15 mouse cellular contexts compared by ENCODE assay signal in genomic region chr12:108600864-108601263, GRCm38 (mm10). TPM values are rescaled to one million over a fixed set of nuclear protein-coding genes. Genes with fewer than 3 reads are reported as not detected.
DNase-seq lines count a peak whose midpoint lies in the region; ATAC-seq and TF ChIP-seq lines count a peak whose summit lies in the region.
"Had no signal": no experiment of that assay in that cellular context is flagged by ENCODE, and none has a peak within 500 bp of the region (broad histone marks: within the 10 kb centered on the region; RNA-seq: fewer than 3 reads in every experiment).

No protein-coding gene starts in this region.

- no peak for TF ChIP-seq CTCF in forebrain, postnatal 0 days (IDR thresholded peaks at IDR 0.05; ENCODE audit: low read depth)

- H3K4me1 ChIP-seq in forebrain, embryonic 12.5 days = peaks cover 38% of the 10 kb centered on the region
- peaks cover 34% of the 10 kb centered on the region for H3K4me1 ChIP-seq in forebrain, embryonic 16.5 days (replicated peaks; ENCODE audit: control insufficient read depth, insufficient read depth, low read length)
- peaks cover 41% of the 10 kb centered on the region for H3K4me1 ChIP-seq in midbrain, embryonic 13.5 days (replicated peaks)
- H3K4me1 ChIP-seq in midbrain, embryonic 11.5 days (ENCODE audit: control insufficient read depth, insufficient read depth, low read length) = peaks cover 25% of the 10 kb centered on the region
- peaks cover 19% of the 10 kb centered on the region for H3K4me1 ChIP-seq in forebrain, postnatal 0 days (ENCODE audit: insufficient read depth)
- H3K4me1 ChIP-seq: liver, embryonic 15.5 days had no signal

- H3K36me3 ChIP-seq in forebrain, embryonic 12.5 days (replicated peaks) = no peaks in the 10 kb centered on the region; the same call in 1 of the 2 replicates
- H3K36me3 ChIP-seq in forebrain, embryonic 16.5 days (ENCODE audit: control insufficient read depth, insufficient read depth) = 0 out of 2 replicates have a peak, but pooled peaks cover 2% of the 10 kb centered on the region
- peaks cover 5% of the 10 kb centered on the region; the same call in 1 of the 2 replicates for H3K36me3 ChIP-seq in midbrain, embryonic 13.5 days
- H3K36me3 ChIP-seq in midbrain, embryonic 11.5 days (ENCODE audit: control insufficient read depth, insufficient read depth, low read length) = no peaks in the 10 kb centered on the region
- H3K36me3 ChIP-seq in forebrain, postnatal 0 days (ENCODE audit: insufficient read depth) = no peaks in the 10 kb centered on the region; the same call in 1 of the 2 replicates
- H3K36me3 ChIP-seq: liver, embryonic 15.5 days had no signal

- H3K27me3 ChIP-seq in forebrain, embryonic 12.5 days = no peaks in the 10 kb centered on the region
- no peaks in the 10 kb centered on the region for H3K27me3 ChIP-seq in forebrain, embryonic 16.5 days (replicated peaks; ENCODE audit: control insufficient read depth, insufficient read depth, low read length)
- no peaks in the 10 kb centered on the region for H3K27me3 ChIP-seq in midbrain, embryonic 13.5 days
- H3K27me3 ChIP-seq in midbrain, embryonic 11.5 days (ENCODE audit: control insufficient read depth, insufficient read depth, low read length) = no peaks in the 10 kb centered on the region
- no peaks in the 10 kb centered on the region for H3K27me3 ChIP-seq in forebrain, postnatal 0 days (ENCODE audit: insufficient read depth, low read length)
- H3K27me3 ChIP-seq: kidney, embryonic 15.5 days; liver, embryonic 15.5 days had no signal

- no peaks in the 10 kb centered on the region for H3K9me3 ChIP-seq in forebrain, embryonic 12.5 days
- H3K9me3 ChIP-seq in forebrain, embryonic 16.5 days (ENCODE audit: control insufficient read depth, low read length) = no peaks in the 10 kb centered on the region
- no peaks in the 10 kb centered on the region for H3K9me3 ChIP-seq in midbrain, embryonic 13.5 days
- no peaks in the 10 kb centered on the region for H3K9me3 ChIP-seq in midbrain, embryonic 11.5 days (ENCODE audit: control insufficient read depth, low read length)
- no peaks in the 10 kb centered on the region for H3K9me3 ChIP-seq in forebrain, postnatal 0 days (ENCODE audit: low read length)
- H3K9me3 ChIP-seq: kidney, embryonic 15.5 days; liver, embryonic 15.5 days had no signal

- H3K27ac ChIP-seq in forebrain, embryonic 12.5 days = 0 out of 2 replicates have a peak overlapping the region, but pooled peaks have one; percentile 22
- no peak overlapping the region for H3K27ac ChIP-seq in forebrain, embryonic 16.5 days (ENCODE audit: low read length)
- peak overlapping the region; percentile 33; the same call in 1 of the 2 replicates for H3K27ac ChIP-seq in midbrain, embryonic 13.5 days
- H3K27ac ChIP-seq in midbrain, embryonic 11.5 days (ENCODE audit: low read depth, low read length) = no peak overlapping the region
- peak overlapping the region; percentile 30 for H3K27ac ChIP-seq in forebrain, postnatal 0 days (ENCODE audit: low read depth, low read length)
- H3K27ac ChIP-seq: kidney, embryonic 15.5 days; liver, embryonic 15.5 days; macrophage had no signal

- 76% methylated on average over 4 of the region's 4 CpGs for WGBS in forebrain, embryonic 12.5 days
- 52% methylated on average over 4 of the region's 4 CpGs for WGBS in forebrain, embryonic 16.5 days
- WGBS in midbrain, embryonic 13.5 days = 74% methylated on average over 4 of the region's 4 CpGs
- WGBS in midbrain, embryonic 11.5 days = 81% methylated on average over 4 of the region's 4 CpGs
- 49% methylated on average over 4 of the region's 4 CpGs for WGBS in forebrain, postnatal 0 days

- H3K9ac ChIP-seq in forebrain, embryonic 12.5 days = no peak overlapping the region
- H3K9ac ChIP-seq in forebrain, embryonic 16.5 days (replicated peaks; ENCODE audit: low read depth, low read length) = no peak overlapping the region
- no peak overlapping the region for H3K9ac ChIP-seq in midbrain, embryonic 13.5 days (replicated peaks)
- no peak overlapping the region for H3K9ac ChIP-seq in midbrain, embryonic 11.5 days (ENCODE audit: low read length)
- H3K9ac ChIP-seq in forebrain, postnatal 0 days = 0 out of 2 replicates have a peak overlapping the region, but pooled peaks have one; percentile 22
- H3K9ac ChIP-seq: kidney, embryonic 15.5 days; liver, embryonic 15.5 days had no signal

- DNase-seq in midbrain, embryonic 11.5 days (ENCODE audit: low spot score, missing footprints) = no peak
- DNase-seq in forebrain, postnatal 0 days = no peak
- peak; percentile 40 for DNase-seq in thymus, postnatal 25 days
- no peak for DNase-seq in gastrocnemius, adult 18-20 months (ENCODE audit: low spot score)
- no peak for DNase-seq in gastrocnemius, postnatal 25 days
- DNase-seq: B cell, adult 2 months; cerebellum, adult 18-20 months; gastrocnemius, postnatal 36 days had no signal

- no peak for ATAC-seq in forebrain, embryonic 12.5 days (ENCODE audit: low FRiP score)
- no peak for ATAC-seq in forebrain, embryonic 16.5 days
- ATAC-seq in midbrain, embryonic 13.5 days = no peak
- ATAC-seq in midbrain, embryonic 11.5 days (ENCODE audit: low FRiP score) = no peak
- ATAC-seq in forebrain, postnatal 0 days = no peak
- ATAC-seq: hindbrain, embryonic 16.5 days had no signal

- H3K4me2 ChIP-seq in forebrain, embryonic 12.5 days = no peak overlapping the region
- no peak overlapping the region for H3K4me2 ChIP-seq in forebrain, embryonic 16.5 days (ENCODE audit: low read length)
- H3K4me2 ChIP-seq in midbrain, embryonic 13.5 days (replicated peaks) = no peak overlapping the region
- H3K4me2 ChIP-seq in midbrain, embryonic 11.5 days = no peak overlapping the region
- peak overlapping the region; percentile 15; the same call in 1 of the 2 replicates for H3K4me2 ChIP-seq in forebrain, postnatal 0 days (ENCODE audit: low read depth)
- H3K4me2 ChIP-seq: kidney, embryonic 15.5 days; liver, embryonic 15.5 days had no signal

- no peak overlapping the region for H3K4me3 ChIP-seq in forebrain, embryonic 12.5 days (replicated peaks)
- no peak overlapping the region for H3K4me3 ChIP-seq in forebrain, embryonic 16.5 days (replicated peaks; ENCODE audit: low read length)
- H3K4me3 ChIP-seq in midbrain, embryonic 13.5 days (replicated peaks) = no peak overlapping the region
- H3K4me3 ChIP-seq in midbrain, embryonic 11.5 days (ENCODE audit: low read depth, low read length) = no peak overlapping the region
- H3K4me3 ChIP-seq in forebrain, postnatal 0 days (ENCODE audit: low read depth, low read length) = no peak overlapping the region
- H3K4me3 ChIP-seq: kidney, embryonic 15.5 days; liver, embryonic 15.5 days had no signal

RNA-seq across cellular contexts. Expression of gene Evl, which starts 46.3 kb away (rescaled TPM):
- 121 and 124 TPM in 2 replicates for polyA plus RNA-seq in forebrain, embryonic 12.5 days (2016; fragmentation: Nextera tagmentation; extraction: Ambion mirVana)
- 196 and 218 TPM in 2 replicates for polyA plus RNA-seq in forebrain, embryonic 16.5 days (2015; fragmentation: Nextera tagmentation; extraction: Ambion mirVana)
- polyA plus RNA-seq in midbrain, embryonic 13.5 days (2015; fragmentation: Nextera tagmentation; extraction: Ambion mirVana) = 200 and 204 TPM in 2 replicates
- polyA plus RNA-seq in midbrain, embryonic 11.5 days (2014; fragmentation: Nextera tagmentation; extraction: Ambion mirVana) = 102 and 119 TPM in 2 replicates
- 183 and 192 TPM in 2 replicates for total RNA-seq in forebrain, postnatal 0 days (2014; rRNA removed)
- polyA plus RNA-seq in forebrain, postnatal 0 days (2015; fragmentation: Nextera tagmentation; extraction: Ambion mirVana) = 251 and 260 TPM in 2 replicates
- 1 to 10 TPM; 8.0 to 9.7 TPM for total RNA-seq in gastrocnemius, adult 18-20 months (2021)
- total RNA-seq in gastrocnemius, postnatal 25 days (2021) = 10 to 100 TPM; 15.0 to 16.4 TPM

Comparison
In these comparisons a context has a peak if more than half of its experiments do, and no peak if none do; other contexts are left out.
1. H3K27ac ChIP-seq: peak in forebrain, embryonic 12.5 days (single experiment), midbrain, embryonic 13.5 days (single experiment) and forebrain, postnatal 0 days (single experiment); none in forebrain, embryonic 16.5 days (single experiment) and midbrain, embryonic 11.5 days (single experiment).